Mouse (Mus musculus) embryonic facial prominence, embryonic 14.5 days (tissue): ENCODE results near the gene Klhl4. TPM values are rescaled to one million over a fixed set of nuclear protein-coding genes. Genes with fewer than 3 reads are reported as not detected.

Experiments
- ATAC-seq: fragments of 200-750 bp; cut with Nextera tagmentation; 2 replicates; pipeline ENCODE4 v1.8.0; 2017; ENCODE audit warnings: low read depth, moderate number of reproducible peaks, moderate TSS enrichment
- DNase-seq: peaks from one replicate; pipeline ENCODE4 v3.0.0-alpha.2; 2015; ENCODE audit warnings: low spot score
- H3K27ac ChIP-seq: fragments of 300-500 bp; sonication (generic); replicated peaks from 2 replicates; pipeline ENCODE4 v1.5.1; 2014; ENCODE audit warnings: low read depth, mild to moderate bottlenecking, low read length, moderate library complexity
- H3K27me3 ChIP-seq: fragments of 300-500 bp; sonication (generic); replicated peaks from 2 replicates; pipeline ENCODE4 v1.6.1; 2014; ENCODE audit warnings: low read length; ENCODE audit not compliant: control insufficient read depth, insufficient read depth
- H3K36me3 ChIP-seq: fragments of 300-500 bp; sonication (generic); 2 replicates; pipeline ENCODE4 v1.6.1; 2014; ENCODE audit warnings: low read length, mixed read lengths; ENCODE audit not compliant: control insufficient read depth, insufficient read depth
- H3K4me1 ChIP-seq: fragments of 300-500 bp; sonication (generic); 2 replicates; pipeline ENCODE4 v1.6.1; 2014; ENCODE audit warnings: antibody characterized with exemption, low read length; ENCODE audit not compliant: control insufficient read depth, insufficient read depth
- H3K4me2 ChIP-seq: fragments of 300-500 bp; sonication (generic); 2 replicates; pipeline ENCODE4 v1.6.1; 2014; ENCODE audit warnings: low read depth, mild to moderate bottlenecking, low read length, moderate library complexity, mixed read lengths
- H3K4me3 ChIP-seq: fragments of 300-500 bp; sonication (generic); 2 replicates; pipeline ENCODE4 v1.5.1; 2014; ENCODE audit warnings: low read depth, mild to moderate bottlenecking, low read length
- H3K9ac ChIP-seq: fragments of 300-500 bp; sonication (generic); 2 replicates; pipeline ENCODE4 v1.6.1; 2014; ENCODE audit warnings: low read depth, mild to moderate bottlenecking, low read length, moderate library complexity, mixed read lengths
- H3K9me3 ChIP-seq: fragments of 300-500 bp; sonication (generic); 2 replicates; pipeline ENCODE4 v1.6.1; 2016; ENCODE audit warnings: low read length; ENCODE audit not compliant: control insufficient read depth
- WGBS: fragments of 180-500 bp; shearing (Covaris S2); extraction: QIAGEN DNeasy Blood & Tissue Kit; methylation state at CpG from one replicate; pipeline ENCODE4 v1.1.7; 2014; 5-methylcytosine and 5-hydroxymethylcytosine counted together
- polyA plus RNA-seq: library from polyadenylated mRNA; unstranded; fragments of >200 nt; fragmentation: Nextera tagmentation; extraction: Ambion mirVana; gene quantifications from 2 replicates; pipeline ENCODE4 v1.2.1, GENCODE M21; 2014

Klhl4 gene
- 16.3 and 16.7 TPM in 2 replicates for polyA plus RNA-seq

DNA sequence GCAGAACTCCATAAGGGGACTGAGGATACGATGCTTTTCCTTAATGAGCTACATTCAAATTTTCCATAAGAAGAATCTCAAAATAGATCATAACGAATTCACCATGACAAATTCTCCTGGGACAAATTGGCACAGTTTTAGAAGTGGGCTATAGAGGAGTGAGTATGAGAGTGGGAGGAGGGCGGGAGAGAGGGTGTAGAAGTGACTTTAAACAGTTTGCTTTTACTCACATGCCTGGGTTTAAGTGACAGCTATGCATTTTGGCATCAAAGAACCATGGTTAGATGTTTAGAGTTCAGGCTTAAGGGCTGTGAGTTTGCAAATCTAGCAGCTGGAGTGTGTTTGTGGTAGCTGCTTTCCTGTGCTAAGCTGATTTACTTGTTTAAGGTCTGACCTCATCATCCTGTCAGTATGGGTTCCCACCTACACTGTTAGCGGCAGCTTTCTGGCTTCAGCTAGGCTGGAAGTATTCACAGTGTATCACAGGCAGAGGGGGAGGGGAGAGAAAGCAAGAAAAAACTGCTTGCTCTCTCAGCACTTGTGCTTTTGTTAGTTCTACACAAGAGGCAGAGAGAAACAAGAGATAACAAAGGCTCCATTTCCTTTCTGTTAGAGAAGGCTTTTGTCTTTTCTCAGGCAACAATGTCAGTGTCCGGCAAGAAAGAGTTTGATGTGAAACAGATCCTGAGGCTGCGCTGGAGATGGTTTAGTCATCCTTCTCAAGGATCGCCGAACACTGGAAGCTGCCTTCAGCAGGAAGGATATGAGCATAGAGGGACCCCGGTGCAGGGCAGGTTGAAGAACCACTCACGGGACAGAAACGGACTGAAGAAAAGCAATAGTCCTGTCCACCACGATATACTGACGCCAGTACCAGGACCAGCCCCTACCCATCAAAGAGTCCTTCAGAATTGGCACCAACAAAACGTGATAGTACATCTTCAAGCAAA, at the start of gene Klhl4:
Gene Klhl4, plus strand, starts transcription at position 552 of the 950 bp plus-strand sequence.
- Histone ChIP-seq H3K36me3 (no peaks in the 10 kb centered on the region), H3K9me3 (no peaks in the 10 kb centered on the region), H3K9ac (peak within 1 kb of the TSS; percentile 38; the same call in 1 of the 2 replicates), H3K4me1 (no peaks in the 10 kb centered on the region), H3K4me2 (peak within 1 kb of the TSS; percentile 37), H3K27ac (no peak within 1 kb of the TSS), H3K4me3 (peak within 1 kb of the TSS; percentile 14), H3K27me3 (no peaks in the 10 kb centered on the region)
- 42% methylated on average over 14 of the region's 14 CpGs for WGBS
- peak; percentile 50 for DNase-seq
- ATAC-seq: peak; percentile 68; the same call in 1 of the 2 replicates

GRCm38 (mm10) chrX:114484153-114484552, 10.0 kb downstream of the Klhl4 start:
- H3K4me2 ChIP-seq: no peak overlapping the region
- DNase-seq: no peak
- no peak for ATAC-seq
- no peak overlapping the region for H3K4me3 ChIP-seq
- H3K27ac ChIP-seq: no peak overlapping the region
- no peak overlapping the region for H3K9ac ChIP-seq
- no peaks in the 10 kb centered on the region for H3K27me3 ChIP-seq
- no peaks in the 10 kb centered on the region for H3K9me3 ChIP-seq
- H3K36me3 ChIP-seq: no peaks in the 10 kb centered on the region
- no peaks in the 10 kb centered on the region for H3K4me1 ChIP-seq

- Histone ChIP-seq H3K4me3 (no peak overlapping the region), H3K27me3 (no peaks in the 10 kb centered on the region), H3K4me2 (no peak overlapping the region), H3K27ac (no peak overlapping the region), H3K9me3 (no peaks in the 10 kb centered on the region), H3K4me1 (no peaks in the 10 kb centered on the region), H3K36me3 (no peaks in the 10 kb centered on the region), H3K9ac (no peak overlapping the region)
- DNase-seq: no peak
- ATAC-seq: no peak
These were observed 12.6 kb downstream of the Klhl4 start for GRCm38 (mm10) chrX:114486691-114487090.

DNA sequence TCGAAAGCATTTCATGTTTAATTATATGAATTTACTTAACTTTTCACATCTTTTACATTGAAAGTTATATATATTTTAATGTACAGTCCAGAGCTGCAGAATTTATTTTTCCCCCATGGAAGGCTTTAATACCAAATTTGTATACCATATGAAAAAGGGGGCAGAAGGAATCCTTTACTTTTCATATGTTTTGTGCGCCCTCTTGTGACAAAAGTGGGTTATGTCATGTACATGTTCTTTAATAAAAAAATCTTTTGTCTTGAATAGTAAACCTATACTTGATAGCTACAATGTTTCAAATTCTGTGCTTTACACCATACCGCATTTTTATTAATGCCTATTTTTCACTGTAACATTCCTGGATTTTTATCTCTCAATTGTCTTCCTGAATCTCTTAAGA, 84.0 kb downstream of the Klhl4 start:
- Histone ChIP-seq H3K9ac (no peak overlapping the region), H3K36me3 (no peaks in the 10 kb centered on the region), H3K27me3 (no peaks in the 10 kb centered on the region), H3K4me3 (no peak overlapping the region), H3K9me3 (no peaks in the 10 kb centered on the region), H3K4me1 (no peaks in the 10 kb centered on the region), H3K4me2 (no peak overlapping the region), H3K27ac (no peak overlapping the region)
- ATAC-seq (no peak), DNase-seq (peak; percentile 29)
- WGBS: 32% methylated on average over 3 of the region's 3 CpGs

GRCm38 (mm10) chrX:114582311-114582710, 108.2 kb downstream of the Klhl4 start:
- ATAC-seq: no peak
- Histone ChIP-seq H3K36me3 (no peaks in the 10 kb centered on the region), H3K4me1 (no peaks in the 10 kb centered on the region), H3K4me3 (no peak overlapping the region), H3K9me3 (no peaks in the 10 kb centered on the region), H3K9ac (no peak overlapping the region), H3K4me2 (no peak overlapping the region), H3K27me3 (no peaks in the 10 kb centered on the region), H3K27ac (no peak overlapping the region)
- DNase-seq: peak; percentile 5
- 50% methylated on average over 1 of the region's 1 CpGs for WGBS
